Mouse (Mus musculus) midbrain, postnatal 0 days (tissue): ENCODE measurements around the gene Cryz. TPM values are rescaled to one million over a fixed set of nuclear protein-coding genes. Genes with fewer than 3 reads are reported as not detected.

Experiments
- ATAC-seq: fragments of 200-750 bp; cut with Nextera tagmentation; 2 replicates; pipeline ENCODE4 v1.8.0; 2017; ENCODE audit warnings: moderate number of reproducible peaks, mild to moderate bottlenecking, moderate TSS enrichment, moderate library complexity; ENCODE audit not compliant: low FRiP score
- DNase-seq: peaks from one replicate; pipeline ENCODE4 v3.0.0-alpha.2; 2015; ENCODE audit warnings: low spot score
- H3K27ac ChIP-seq: fragments of 300-500 bp; sonication (generic); 2 replicates; pipeline ENCODE4 v1.5.1; 2014; ENCODE audit warnings: low read depth, mild to moderate bottlenecking, low read length, mixed read lengths
- H3K27me3 ChIP-seq: fragments of 300-500 bp; sonication (generic); 2 replicates; pipeline ENCODE4 v1.6.1; 2014; ENCODE audit warnings: low read length, control low read depth, mixed read lengths; ENCODE audit not compliant: insufficient read depth
- H3K36me3 ChIP-seq: fragments of 300-500 bp; sonication (generic); 2 replicates; pipeline ENCODE4 v1.6.1; 2014; ENCODE audit warnings: low read length, control low read depth, mixed read lengths; ENCODE audit not compliant: insufficient read depth
- H3K4me1 ChIP-seq: fragments of 300-500 bp; sonication (generic); 2 replicates; pipeline ENCODE4 v1.6.1; 2014; ENCODE audit warnings: mild to moderate bottlenecking, control low read depth, antibody characterized with exemption, low read length, mixed read lengths; ENCODE audit not compliant: insufficient read depth
- H3K4me2 ChIP-seq: fragments of 300-500 bp; sonication (generic); 2 replicates; pipeline ENCODE4 v1.6.1; 2014; ENCODE audit warnings: low read depth, mild to moderate bottlenecking, low read length, mixed read lengths; ENCODE audit not compliant: poor library complexity, severe bottlenecking
- H3K4me3 ChIP-seq: fragments of 300-500 bp; sonication (generic); 2 replicates; pipeline ENCODE4 v1.5.1; 2014; ENCODE audit warnings: low read depth, mild to moderate bottlenecking, low read length, moderate library complexity
- H3K9ac ChIP-seq: fragments of 300-500 bp; sonication (generic); replicated peaks from 2 replicates; pipeline ENCODE4 v1.6.1; 2014; ENCODE audit warnings: mild to moderate bottlenecking, low read length, moderate library complexity, mixed read lengths; ENCODE audit not compliant: poor library complexity, severe bottlenecking
- H3K9me3 ChIP-seq: fragments of 300-500 bp; sonication (generic); 2 replicates; pipeline ENCODE4 v1.6.1; 2016; ENCODE audit warnings: low read length, control low read depth
- CTCF ChIP-seq: IDR thresholded peaks from 2 replicates; pipeline ENCODE4 v1.5.1; 2016; ENCODE audit warnings: antibody characterized with exemption, mild to moderate bottlenecking
- WGBS: fragments of 180-500 bp; shearing (Covaris S2); extraction: QIAGEN DNeasy Blood & Tissue Kit; methylation state at CpG from one replicate; pipeline ENCODE4 v1.1.7; 2014; 5-methylcytosine and 5-hydroxymethylcytosine counted together
- polyA plus RNA-seq: library from polyadenylated mRNA; unstranded; fragments of >200 nt; fragmentation: Nextera tagmentation; extraction: Ambion mirVana; gene quantifications from 2 replicates; pipeline ENCODE4 v1.2.1, GENCODE M21; 2015
- total RNA-seq: library from RNA; depleted of rRNA; stranded (reverse); fragments of >200 nt; gene quantifications from 2 replicates; pipeline ENCODE4 v1.2.3, GENCODE M21; 2014

The Cryz gene
- total and polyA plus RNA-seq, 2 experiments from 2014 or later = 12.6 to 13.9 TPM

DNA sequence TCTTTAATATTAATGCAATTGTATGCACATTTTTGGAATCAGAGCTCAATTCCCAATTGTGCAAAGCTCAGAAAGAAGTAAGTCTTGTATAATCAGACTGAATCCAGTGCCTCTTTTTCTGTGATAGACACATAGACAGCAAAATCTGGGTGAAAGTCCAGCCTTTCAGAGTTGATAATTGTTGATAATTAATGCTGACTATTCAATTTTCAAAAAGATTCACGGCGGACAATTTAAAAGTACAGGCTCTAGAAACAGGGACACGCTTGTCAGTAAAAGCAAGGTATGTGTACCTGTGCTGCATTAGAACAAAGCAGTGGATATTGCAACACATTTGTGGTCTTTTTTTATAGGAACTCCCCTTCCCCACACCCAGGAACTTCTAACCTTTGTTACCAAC, 34.3 kb upstream of the Cryz start:
- Histone ChIP-seq H3K36me3 (no peaks in the 10 kb centered on the region), H3K27ac (no peak overlapping the region), H3K4me2 (no peak overlapping the region), H3K4me1 (no peaks in the 10 kb centered on the region), H3K4me3 (no peak overlapping the region), H3K9ac (no peak overlapping the region), H3K27me3 (no peaks in the 10 kb centered on the region), H3K9me3 (no peaks in the 10 kb centered on the region)
- DNase-seq (no peak), ATAC-seq (no peak)
- WGBS = 96% methylated on average over 3 of the region's 3 CpGs
- no peak for TF ChIP-seq CTCF

DNA sequence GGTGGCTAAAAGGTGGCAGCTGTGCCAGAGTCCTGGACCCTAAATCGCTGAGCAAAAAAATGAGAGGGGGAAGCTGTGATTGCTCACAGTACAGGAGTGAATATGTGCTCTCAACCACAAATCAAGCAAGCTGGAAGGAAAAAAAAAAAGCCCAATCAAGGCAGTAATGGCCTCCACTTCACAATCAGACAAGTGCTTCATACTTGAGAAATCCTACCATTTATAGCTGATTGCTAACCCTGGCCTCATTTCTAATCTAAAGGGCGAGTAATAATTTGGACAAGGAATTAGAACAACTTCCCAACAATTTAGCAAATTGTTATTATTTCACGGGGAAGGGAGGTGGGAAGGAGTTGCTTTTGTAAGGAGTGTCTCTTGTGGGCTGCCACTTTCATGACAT, 31.1 kb upstream of the Cryz start:
- no peak for TF ChIP-seq CTCF
- no peak overlapping the region for H3K4me3 ChIP-seq
- H3K4me2 ChIP-seq = no peak overlapping the region
- 77% methylated on average over 3 of the region's 3 CpGs for WGBS
- no peak overlapping the region for H3K27ac ChIP-seq
- H3K27me3 ChIP-seq = 0 out of 2 replicates have a peak, but pooled peaks cover 3% of the 10 kb centered on the region
- no peak overlapping the region for H3K9ac ChIP-seq
- no peaks in the 10 kb centered on the region for H3K36me3 ChIP-seq
- ATAC-seq (no peak), DNase-seq (no peak)
- no peaks in the 10 kb centered on the region for H3K9me3 ChIP-seq
- H3K4me1 ChIP-seq = no peaks in the 10 kb centered on the region

DNA sequence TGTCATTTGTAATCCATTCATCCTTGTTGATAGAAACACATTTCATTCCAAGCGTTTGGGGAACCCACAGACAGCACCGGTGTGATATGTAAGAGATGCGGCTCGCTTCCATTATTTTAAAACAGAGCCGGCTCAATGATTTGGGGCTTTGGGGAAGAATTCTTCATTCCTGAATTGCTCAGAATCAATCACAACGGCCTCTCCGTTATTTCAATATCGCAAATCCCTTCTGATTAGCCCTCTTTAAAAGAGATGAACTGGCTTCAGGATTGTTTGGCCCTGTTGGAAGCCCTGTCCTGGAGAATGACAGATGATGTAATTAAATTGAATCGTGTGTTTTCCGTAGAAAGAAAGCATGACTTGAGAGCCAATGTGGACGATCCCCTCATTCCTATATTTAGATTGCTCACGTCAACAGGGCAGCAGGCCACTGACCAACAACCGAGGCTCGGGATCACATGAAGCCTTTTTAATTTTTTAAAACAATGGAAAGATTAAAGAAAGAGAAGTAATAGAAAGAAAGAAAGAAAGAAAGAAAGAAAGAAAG, 26.4 kb upstream of the Cryz start:
- WGBS = 23% methylated on average over 14 of the region's 14 CpGs
- Histone ChIP-seq H3K27me3 (0 out of 2 replicates have a peak, but pooled peaks cover 8% of the 10 kb centered on the region), H3K4me3 (no peak overlapping the region), H3K4me2 (no peak overlapping the region), H3K9me3 (no peaks in the 10 kb centered on the region), H3K9ac (no peak overlapping the region), H3K4me1 (no peaks in the 10 kb centered on the region), H3K36me3 (no peaks in the 10 kb centered on the region), H3K27ac (no peak overlapping the region)
- DNase-seq (no peak), ATAC-seq (no peak)
- TF ChIP-seq CTCF = no peak

DNA sequence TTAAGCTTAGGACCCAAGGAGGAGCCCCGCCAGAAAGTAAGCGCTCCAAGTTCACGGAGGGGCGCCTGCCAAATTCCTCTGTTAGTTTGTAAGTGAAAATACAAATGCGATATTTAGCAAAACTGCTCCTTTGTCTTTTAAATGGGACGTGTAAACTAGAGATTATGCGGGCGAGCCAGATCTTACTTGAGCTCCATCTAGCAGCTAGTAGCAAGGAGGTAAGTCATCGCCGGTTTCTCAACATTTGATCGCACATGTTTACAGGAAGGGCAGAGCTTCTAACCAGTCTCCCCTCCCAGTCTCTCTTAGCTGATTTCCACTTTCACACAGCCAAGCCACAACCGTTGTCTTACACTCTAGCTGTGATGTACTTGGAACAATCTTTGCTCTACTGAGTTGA, 25.7 kb upstream of the Cryz start:
- DNase-seq = peak; percentile 8
- 12% methylated on average over 12 of the region's 12 CpGs for WGBS

DNA sequence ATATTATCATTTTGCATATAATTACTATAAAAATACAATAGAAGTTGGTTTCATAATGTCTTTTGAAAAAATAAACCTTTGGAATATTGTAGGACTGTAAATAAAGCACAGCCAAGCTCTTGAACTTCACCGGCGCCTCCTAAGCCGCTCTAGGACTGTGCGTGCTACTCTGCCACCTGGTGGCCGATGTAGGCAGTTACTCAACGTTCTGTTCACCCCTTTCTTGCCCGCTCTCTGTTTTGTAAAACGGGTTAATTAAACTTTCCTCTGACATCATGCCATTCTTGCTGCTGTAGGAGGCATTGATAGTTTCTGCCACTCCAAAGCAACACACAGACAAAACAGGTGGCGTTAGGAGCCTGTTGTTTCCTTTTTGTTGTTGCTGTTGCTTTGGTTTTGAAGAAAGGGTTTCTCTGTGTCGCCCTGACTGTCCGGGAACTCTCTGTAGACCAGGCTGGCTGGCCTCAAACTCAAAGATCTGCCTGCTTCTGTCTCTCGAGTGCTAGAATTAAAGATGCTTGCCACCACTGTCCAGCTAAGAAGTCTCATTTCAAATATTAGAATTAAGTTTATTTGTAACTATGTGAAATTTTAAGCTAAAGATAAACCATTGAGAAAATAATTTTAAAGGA, 24.1 kb upstream of the Cryz start:
- H3K4me1 ChIP-seq = no peaks in the 10 kb centered on the region
- peak; percentile 87 for ATAC-seq
- H3K4me3 ChIP-seq = no peak overlapping the region
- DNase-seq = peak; percentile 91
- H3K9ac ChIP-seq = no peak overlapping the region
- peak; percentile 95 for TF ChIP-seq CTCF
- 7% methylated on average over 12 of the region's 12 CpGs for WGBS
- H3K27ac ChIP-seq = no peak overlapping the region
- H3K9me3 ChIP-seq = no peaks in the 10 kb centered on the region
- H3K27me3 ChIP-seq = 0 out of 2 replicates have a peak, but pooled peaks cover 8% of the 10 kb centered on the region
- H3K36me3 ChIP-seq = no peaks in the 10 kb centered on the region
- no peak overlapping the region for H3K4me2 ChIP-seq

More for the DNA sequence above, 25.7 kb upstream of the Cryz start:
- Histone ChIP-seq H3K4me3 (0 out of 2 replicates have a peak overlapping the region, but pooled peaks have one; percentile 6), H3K27me3 (0 out of 2 replicates have a peak, but pooled peaks cover 8% of the 10 kb centered on the region), H3K36me3 (no peaks in the 10 kb centered on the region), H3K9me3 (no peaks in the 10 kb centered on the region), H3K4me1 (no peaks in the 10 kb centered on the region), H3K4me2 (peak overlapping the region; percentile 24; the same call in 1 of the 2 replicates), H3K27ac (no peak overlapping the region), H3K9ac (no peak overlapping the region)
- no peak for ATAC-seq
- TF ChIP-seq CTCF = no peak

DNA sequence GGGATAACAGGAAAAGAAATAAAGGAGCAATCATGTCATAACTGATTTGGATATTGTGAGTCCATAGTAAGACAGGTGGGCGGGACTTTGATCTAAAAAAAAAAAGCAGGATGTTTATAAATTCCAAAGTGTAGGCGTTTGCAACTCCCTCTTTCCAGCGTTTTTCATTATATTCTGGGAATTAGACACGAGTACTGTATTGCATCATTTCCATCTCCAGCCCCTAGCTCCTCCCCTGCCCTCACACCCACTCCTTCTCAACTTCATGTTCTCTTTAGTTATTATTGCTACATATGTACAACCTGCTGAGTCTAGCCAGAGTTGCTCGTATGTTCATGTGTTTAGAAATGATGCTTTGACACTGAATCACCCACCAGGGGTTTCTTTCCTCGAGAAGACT, 22.8 kb upstream of the Cryz start:
- Histone ChIP-seq H3K36me3 (no peaks in the 10 kb centered on the region), H3K27ac (no peak overlapping the region), H3K4me1 (no peaks in the 10 kb centered on the region), H3K27me3 (0 out of 2 replicates have a peak, but pooled peaks cover 5% of the 10 kb centered on the region), H3K9me3 (no peaks in the 10 kb centered on the region), H3K4me2 (no peak overlapping the region), H3K9ac (no peak overlapping the region), H3K4me3 (no peak overlapping the region)
- 74% methylated on average over 6 of the region's 6 CpGs for whole genome bisulfite sequencing
- TF ChIP-seq CTCF = no peak
- no peak for DNase-seq
- ATAC-seq = no peak
